Mouse (Mus musculus): ENCODE results near the gene Lmnb2. TPM values are rescaled to one million over a fixed set of nuclear protein-coding genes. Genes with fewer than 3 reads are reported as not detected.

Lmnb2 gene
- polyA plus RNA-seq (2015; fragmentation: Nextera tagmentation; extraction: Ambion mirVana) = 6.9 and 7.3 TPM in 2 replicates

DNA sequence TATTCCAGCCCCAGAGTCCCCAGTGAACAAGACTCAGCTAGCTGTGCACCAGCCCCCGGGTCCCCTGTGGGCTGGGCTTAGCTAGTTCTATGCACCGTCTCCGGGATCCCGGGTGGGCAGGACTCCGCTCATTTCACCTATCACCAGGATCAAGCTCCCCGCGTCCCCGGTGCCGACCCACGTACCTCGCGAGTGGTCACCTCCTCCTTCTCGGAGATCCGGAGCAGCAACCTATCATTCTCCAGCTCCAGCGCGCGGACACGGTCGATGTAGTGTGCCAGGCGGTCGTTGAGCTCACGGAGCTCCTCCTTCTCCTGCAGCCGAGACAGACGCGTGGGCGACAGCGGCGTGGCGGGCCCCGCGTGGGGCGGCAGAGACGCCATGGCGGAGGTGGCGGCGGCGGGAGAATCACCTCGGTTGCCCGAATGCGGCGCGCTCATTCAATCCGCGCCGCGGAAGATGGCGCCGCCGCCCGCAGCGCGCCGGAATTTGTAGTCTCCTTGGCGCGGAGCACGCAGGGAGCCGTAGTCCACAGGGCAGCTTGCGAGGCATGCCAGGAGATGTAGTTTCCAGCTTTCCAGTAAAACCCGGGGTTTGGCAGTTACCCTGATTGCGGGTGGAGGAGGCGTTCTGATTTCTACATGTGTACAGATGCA, at the start of gene Lmnb2:
Gene Lmnb2 (minus strand): TSS at position 467 of the 656 bp plus-strand sequence.
- Histone ChIP-seq H3K9ac (replicated peaks; ENCODE audit: low read depth) (peak within 1 kb of the TSS; percentile 38), H3K4me3 (ENCODE audit: low read depth, low read length) (peak within 1 kb of the TSS; percentile 79), H3K27me3 (replicated peaks; ENCODE audit: insufficient read depth, low read length) (no peaks in the 10 kb centered on the region), H3K27ac (ENCODE audit: low read length) (0 out of 2 replicates have a peak within 1 kb of the TSS, but pooled peaks have one; percentile 26), H3K36me3 (ENCODE audit: insufficient read depth, low read length) (no peaks in the 10 kb centered on the region), H3K9me3 (ENCODE audit: low read length) (no peaks in the 10 kb centered on the region), H3K4me2 (replicated peaks; ENCODE audit: low read depth, low read length) (peak within 1 kb of the TSS; percentile 94), H3K4me1 (ENCODE audit: insufficient read depth, low read depth, low read length) (peaks cover 4% of the 10 kb centered on the region; the same call in 1 of the 2 replicates)
- peak; percentile 60 for ATAC-seq
- TF ChIP-seq EP300 (IDR thresholded peaks at IDR 0.05) = no peak
- peak; percentile 17; the same call in 1 of the 2 replicates for TF ChIP-seq CTCF (IDR thresholded peaks at IDR 0.05)
- peak; percentile 78 for DNase-seq (ENCODE audit: low spot score)
- WGBS = under 1% methylated on average over 49 of the region's 61 CpGs

DNA sequence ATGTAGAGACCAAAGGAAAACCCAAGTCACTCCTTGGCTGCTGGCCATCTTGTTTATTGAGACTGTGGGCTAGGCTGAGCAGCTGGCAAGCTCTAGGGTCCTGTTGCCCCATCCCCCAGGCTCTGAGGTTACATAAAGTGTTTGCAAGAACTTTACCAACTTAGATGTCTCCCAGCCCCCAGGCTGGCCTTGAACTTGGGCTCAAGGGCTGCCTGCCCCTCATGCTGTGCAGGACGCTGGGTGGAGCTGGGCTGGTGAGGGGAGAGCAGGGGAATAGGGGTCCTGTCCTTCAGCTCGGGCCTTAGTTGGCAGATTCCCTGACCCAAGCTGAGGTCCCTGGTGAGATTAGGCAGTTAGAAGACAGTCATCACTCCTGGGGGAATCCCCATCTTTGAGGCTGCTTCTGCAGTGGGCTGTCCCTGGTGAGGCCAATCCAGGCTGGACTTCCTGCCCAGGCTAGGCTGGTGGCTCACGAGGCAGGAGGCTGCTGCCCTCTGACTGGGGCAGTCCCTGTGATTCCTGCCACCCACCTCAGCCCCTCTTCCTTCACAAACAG, 49.1 kb upstream of the Lmnb2 start:
- Histone ChIP-seq H3K4me1 (ENCODE audit: insufficient read depth, low read depth, low read length) (peaks cover 31% of the 10 kb centered on the region), H3K4me3 (ENCODE audit: low read depth, low read length) (no peak overlapping the region), H3K9me3 (ENCODE audit: low read length) (no peaks in the 10 kb centered on the region), H3K36me3 (ENCODE audit: insufficient read depth, low read length) (no peaks in the 10 kb centered on the region), H3K4me2 (replicated peaks; ENCODE audit: low read depth, low read length) (no peak overlapping the region), H3K27ac (ENCODE audit: low read length) (peak overlapping the region; percentile 9; the same call in 1 of the 2 replicates), H3K9ac (replicated peaks; ENCODE audit: low read depth) (no peak overlapping the region), H3K27me3 (replicated peaks; ENCODE audit: insufficient read depth, low read length) (no peaks in the 10 kb centered on the region)
- DNase-seq (ENCODE audit: low spot score) (peak; percentile 50), ATAC-seq (no peak)
- 33% methylated on average over 3 of the region's 3 CpGs for WGBS
- no peak for TF ChIP-seq EP300 (IDR thresholded peaks at IDR 0.05)
- no peak for TF ChIP-seq CTCF (IDR thresholded peaks at IDR 0.05)

DNA sequence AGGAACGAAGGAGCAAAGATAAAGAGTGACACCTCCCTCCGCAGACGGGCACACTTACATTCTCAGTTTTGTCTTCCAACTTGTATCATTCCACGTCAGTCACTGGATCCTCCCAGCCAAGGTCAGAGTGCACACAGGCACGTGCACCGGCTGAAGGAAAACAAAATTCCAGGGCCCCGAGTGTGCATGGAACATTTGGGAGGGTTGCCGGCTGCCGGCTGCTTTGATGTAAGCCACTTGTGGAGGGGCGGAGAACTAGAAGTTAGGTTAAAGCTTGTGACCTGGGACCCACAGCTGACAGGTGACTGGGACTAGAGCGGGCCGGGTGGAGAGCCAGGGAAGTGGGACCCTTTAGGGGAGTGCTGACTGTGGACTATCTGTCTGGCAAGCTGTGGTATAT, 48.3 kb upstream of the Lmnb2 start:
- no peak overlapping the region for H3K4me3 ChIP-seq (ENCODE audit: low read depth, low read length)
- DNase-seq (ENCODE audit: low spot score) = peak; percentile 74

DNA sequence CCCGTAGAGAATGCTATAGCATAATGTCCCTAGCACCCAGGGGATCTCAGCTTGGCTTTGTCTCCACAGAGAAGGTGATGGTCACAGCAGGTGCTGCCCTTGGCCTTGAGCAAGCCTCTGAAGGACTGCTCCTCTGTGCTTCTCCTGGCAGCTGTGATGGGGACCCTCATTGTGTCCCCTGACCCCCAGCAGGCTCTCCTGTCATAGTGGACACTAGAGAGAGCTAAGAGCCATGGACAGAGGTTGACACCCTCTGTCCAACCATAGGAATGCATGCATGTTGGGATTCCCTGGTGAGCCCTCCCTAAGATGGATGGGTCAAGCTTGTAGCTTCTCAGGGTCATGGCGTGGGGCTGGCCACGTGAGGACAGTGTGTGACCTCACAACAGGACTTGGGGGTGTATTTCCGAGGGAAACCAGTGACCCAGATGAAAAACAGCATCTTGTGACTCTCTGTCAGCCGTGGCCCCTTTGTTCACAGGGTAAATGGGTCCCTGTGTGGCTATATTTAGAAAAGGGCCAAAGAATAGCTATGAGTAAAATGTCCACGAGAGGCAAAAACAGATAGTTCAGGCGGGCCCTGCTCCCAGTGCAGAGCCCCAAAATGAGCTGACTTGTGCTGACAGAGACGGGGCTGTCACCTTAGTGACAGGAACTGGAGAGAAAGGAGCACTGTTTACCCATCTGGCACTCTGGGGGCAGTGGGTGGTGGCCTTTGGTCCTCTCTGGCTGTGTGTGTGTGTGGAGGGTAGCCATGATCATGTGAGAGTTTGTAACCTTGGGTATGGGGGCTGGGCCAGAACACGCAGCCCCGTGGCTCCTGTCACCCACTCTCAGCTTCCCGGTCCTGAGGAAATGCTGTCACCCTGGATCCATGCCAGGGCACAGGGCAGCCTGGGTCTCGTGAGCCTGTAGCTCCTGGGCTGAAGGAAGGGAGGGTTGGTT, 45.3 kb upstream of the Lmnb2 start:
- DNase-seq (ENCODE audit: low spot score) (peak; percentile 94), ATAC-seq (peak; percentile 65)
- Histone ChIP-seq H3K36me3 (ENCODE audit: insufficient read depth, low read length) (no peaks in the 10 kb centered on the region), H3K4me2 (replicated peaks; ENCODE audit: low read depth, low read length) (no peak overlapping the region), H3K4me1 (ENCODE audit: insufficient read depth, low read depth, low read length) (peaks cover 41% of the 10 kb centered on the region), H3K27me3 (replicated peaks; ENCODE audit: insufficient read depth, low read length) (no peaks in the 10 kb centered on the region), H3K4me3 (ENCODE audit: low read depth, low read length) (no peak overlapping the region), H3K9ac (replicated peaks; ENCODE audit: low read depth) (no peak overlapping the region), H3K27ac (ENCODE audit: low read length) (peak overlapping the region; percentile 96), H3K9me3 (ENCODE audit: low read length) (no peaks in the 10 kb centered on the region)
- 16% methylated on average over 12 of the region's 12 CpGs for WGBS
- TF ChIP-seq EP300 (IDR thresholded peaks at IDR 0.05) = peak; percentile 79
- TF ChIP-seq CTCF (IDR thresholded peaks at IDR 0.05) = 0 out of 2 replicates have a peak, but pooled peaks have one; percentile 11

More for the DNA sequence above, 48.3 kb upstream of the Lmnb2 start:
- TF ChIP-seq EP300 (IDR thresholded peaks at IDR 0.05) = peak; percentile 62
- no peak for TF ChIP-seq CTCF (IDR thresholded peaks at IDR 0.05)
- Histone ChIP-seq H3K9ac (replicated peaks; ENCODE audit: low read depth) (no peak overlapping the region), H3K36me3 (ENCODE audit: insufficient read depth, low read length) (no peaks in the 10 kb centered on the region), H3K4me1 (ENCODE audit: insufficient read depth, low read depth, low read length) (peaks cover 34% of the 10 kb centered on the region), H3K27me3 (replicated peaks; ENCODE audit: insufficient read depth, low read length) (no peaks in the 10 kb centered on the region), H3K9me3 (ENCODE audit: low read length) (no peaks in the 10 kb centered on the region), H3K27ac (ENCODE audit: low read length) (no peak overlapping the region; the same call in 1 of the 2 replicates), H3K4me2 (replicated peaks; ENCODE audit: low read depth, low read length) (no peak overlapping the region)
- WGBS = 23% methylated on average over 12 of the region's 12 CpGs
- 0 out of 2 replicates have a peak, but pooled peaks have one; percentile 2 for ATAC-seq

DNA sequence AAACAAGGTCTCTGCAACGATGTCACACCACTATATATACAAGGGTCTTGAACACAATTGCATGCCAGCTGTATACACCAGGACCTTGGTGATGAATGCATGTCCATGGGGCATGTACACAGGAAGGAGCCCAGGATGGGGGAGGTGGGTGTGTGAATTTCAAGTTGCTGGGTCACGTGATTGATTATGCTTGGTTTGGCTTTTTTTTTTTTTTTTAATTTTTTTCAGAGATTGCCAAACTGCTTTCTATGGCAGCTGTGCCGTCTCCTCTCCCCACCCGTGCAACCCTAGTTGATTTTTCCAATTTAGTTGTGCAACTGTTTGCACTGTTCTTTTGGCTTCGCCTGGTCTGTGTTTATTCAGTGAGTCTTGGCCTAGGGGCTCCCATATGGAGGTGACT, 44.5 kb upstream of the Lmnb2 start:
- Histone ChIP-seq H3K36me3 (ENCODE audit: insufficient read depth, low read length) (no peaks in the 10 kb centered on the region), H3K27ac (ENCODE audit: low read length) (peak overlapping the region; percentile 96), H3K4me2 (replicated peaks; ENCODE audit: low read depth, low read length) (no peak overlapping the region), H3K4me1 (ENCODE audit: insufficient read depth, low read depth, low read length) (peaks cover 41% of the 10 kb centered on the region), H3K4me3 (ENCODE audit: low read depth, low read length) (no peak overlapping the region), H3K27me3 (replicated peaks; ENCODE audit: insufficient read depth, low read length) (no peaks in the 10 kb centered on the region), H3K9me3 (ENCODE audit: low read length) (no peaks in the 10 kb centered on the region), H3K9ac (replicated peaks; ENCODE audit: low read depth) (no peak overlapping the region)
- DNase-seq (ENCODE audit: low spot score) (peak; percentile 90), ATAC-seq (peak; percentile 44)
- WGBS = 30% methylated on average over 5 of the region's 5 CpGs
- TF ChIP-seq CTCF (IDR thresholded peaks at IDR 0.05) (no peak), EP300 (IDR thresholded peaks at IDR 0.05) (peak; percentile 58; the same call in 1 of the 2 replicates)

Measured in lung, postnatal 0 days (tissue).